Mouse (Mus musculus): Measurements from ENCODE around the gene Msh4.

DNA sequence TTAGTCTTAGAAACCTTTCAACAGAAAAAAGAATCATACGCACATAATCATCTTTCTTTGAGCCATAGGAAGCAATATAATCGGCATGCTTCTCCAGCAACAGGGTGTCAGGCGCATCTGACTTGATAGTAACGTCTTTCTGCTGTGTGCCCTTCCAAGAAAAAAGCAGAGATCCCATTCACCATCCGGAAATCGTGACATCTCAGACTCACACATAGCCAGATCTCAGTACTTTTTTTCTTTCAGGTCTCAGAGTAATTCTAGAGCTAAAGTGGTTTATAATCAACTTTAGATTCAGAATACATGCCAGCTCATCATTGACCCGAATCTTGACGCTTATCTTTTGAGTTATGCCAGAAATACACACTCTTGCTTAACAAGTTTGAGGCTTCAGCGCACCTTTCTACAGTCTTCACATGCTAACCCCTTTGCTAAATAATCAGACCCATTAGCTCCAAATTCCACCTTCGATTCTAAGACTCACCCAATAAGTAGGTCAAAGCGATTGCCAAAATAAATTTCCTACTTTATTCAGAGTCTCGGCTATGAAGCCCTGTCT is 6.0 kb upstream of the Msh4 start:
- TF ChIP-seq CTCF (IDR thresholded peaks at IDR 0.05; ENCODE audit: low read depth) (no peak), EP300 (IDR thresholded peaks at IDR 0.05; ENCODE audit: low read depth) (no peak)
